Mouse (Mus musculus) stomach, postnatal 0 days (tissue): ENCODE measurements around the gene Srgap2. TPM values are rescaled to one million over a fixed set of nuclear protein-coding genes. Genes with fewer than 3 reads are reported as not detected.

Experiments used
- ATAC-seq: fragments of 200-750 bp; cut with Nextera tagmentation; 2 replicates; pipeline ENCODE4 v1.8.0; 2017; ENCODE audit not compliant: low FRiP score, low TSS enrichment
- DNase-seq: peaks from one replicate; pipeline ENCODE4 v3.0.0-alpha.2; 2016; ENCODE audit warnings: low spot score
- H3K27ac ChIP-seq: fragments of 300-500 bp; sonication (generic); replicated peaks from 2 replicates; pipeline ENCODE4 v1.5.1; 2014; ENCODE audit warnings: mild to moderate bottlenecking, control low read depth
- H3K27me3 ChIP-seq: fragments of 300-500 bp; sonication (generic); 2 replicates; pipeline ENCODE4 v1.6.1; 2014; ENCODE audit warnings: low read length; ENCODE audit not compliant: control insufficient read depth, insufficient read depth
- H3K36me3 ChIP-seq: fragments of 300-500 bp; sonication (generic); 2 replicates; pipeline ENCODE4 v1.6.1; 2014; ENCODE audit warnings: low read length, mixed read lengths; ENCODE audit not compliant: control insufficient read depth, insufficient read depth
- H3K4me1 ChIP-seq: fragments of 300-500 bp; sonication (generic); replicated peaks from 2 replicates; pipeline ENCODE4 v1.6.1; 2014; ENCODE audit warnings: antibody characterized with exemption; ENCODE audit not compliant: control insufficient read depth, insufficient read depth
- H3K4me2 ChIP-seq: fragments of 300-500 bp; sonication (generic); replicated peaks from 2 replicates; pipeline ENCODE4 v1.6.1; 2014; ENCODE audit warnings: low read depth, mild to moderate bottlenecking, control low read depth, moderate library complexity
- H3K4me3 ChIP-seq: fragments of 300-500 bp; sonication (generic); 2 replicates; pipeline ENCODE4 v1.5.1; 2014; ENCODE audit warnings: low read depth, low read length, control low read depth
- H3K9ac ChIP-seq: fragments of 300-500 bp; sonication (generic); 2 replicates; pipeline ENCODE4 v1.6.1; 2014; ENCODE audit warnings: mild to moderate bottlenecking, low read length, control low read depth, mixed read lengths
- H3K9me3 ChIP-seq: fragments of 300-500 bp; sonication (generic); 2 replicates; pipeline ENCODE4 v1.6.1; 2016; ENCODE audit warnings: low read length; ENCODE audit not compliant: control insufficient read depth
- CTCF ChIP-seq: IDR thresholded peaks from 2 replicates; pipeline ENCODE4 v1.5.1; 2016; ENCODE audit warnings: antibody characterized with exemption, low read depth, mild to moderate bottlenecking, moderate library complexity
- EP300 ChIP-seq: optimal IDR thresholded peaks from 2 replicates; pipeline ENCODE3; 2016; ENCODE audit warnings: antibody characterized with exemption
- WGBS: fragments of 180-500 bp; shearing (Covaris S2); extraction: QIAGEN DNeasy Blood & Tissue Kit; methylation state at CpG from one replicate; pipeline ENCODE4 v1.1.7; 2014; 5-methylcytosine and 5-hydroxymethylcytosine counted together
- polyA plus RNA-seq: library from polyadenylated mRNA; unstranded; fragments of >200 nt; fragmentation: Nextera tagmentation; extraction: Ambion mirVana; gene quantifications from 2 replicates; pipeline ENCODE4 v1.2.1, GENCODE M21; 2015

Gene Srgap2
- polyA plus RNA-seq, 1 experiment from 2014 or later = 7.7 TPM

GRCm38 (mm10) chr1:131246433-131247395 lies 280.4 kb downstream of the Srgap2 start:
- Histone ChIP-seq H3K9ac (peak overlapping the region; percentile 18; the same call in 1 of the 2 replicates), H3K27ac (no peak overlapping the region), H3K4me1 (0 out of 2 replicates have a peak, but pooled peaks cover 4% of the 10 kb centered on the region), H3K27me3 (no peaks in the 10 kb centered on the region), H3K4me2 (peak overlapping the region; percentile 98), H3K9me3 (no peaks in the 10 kb centered on the region), H3K36me3 (no peaks in the 10 kb centered on the region), H3K4me3 (no peak overlapping the region)
- DNase-seq (peak; percentile 43), ATAC-seq (no peak; the same call in 1 of the 2 replicates)
- TF ChIP-seq CTCF (peak; percentile 82), EP300 (no peak)
- 9% methylated on average over 7 of the region's 7 CpGs for WGBS

DNA sequence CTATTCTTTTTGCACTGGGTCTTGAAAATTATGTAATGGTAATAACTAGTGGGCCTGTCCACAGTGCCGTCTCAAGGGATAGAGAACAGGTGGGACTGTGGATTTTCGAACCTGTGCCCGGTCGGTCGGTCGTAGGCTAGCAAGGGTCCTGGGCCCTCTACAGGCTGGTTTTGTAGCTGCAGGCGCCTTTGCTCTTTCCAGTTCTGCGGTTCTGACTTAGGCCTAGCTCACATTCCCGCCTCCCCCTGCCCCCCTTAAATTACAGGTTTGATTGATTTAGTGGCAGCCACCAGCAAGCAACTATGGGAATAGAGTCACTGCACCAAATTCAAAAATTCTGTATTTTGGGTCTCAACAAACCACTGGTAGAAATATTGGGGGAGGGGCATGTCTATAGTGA lies 281.2 kb downstream of the Srgap2 start:
- ATAC-seq (peak; percentile 57), DNase-seq (peak; percentile 52)
- Histone ChIP-seq H3K4me1 (0 out of 2 replicates have a peak, but pooled peaks cover 4% of the 10 kb centered on the region), H3K9ac (peak overlapping the region; percentile 80; the same call in 1 of the 2 replicates), H3K4me3 (peak overlapping the region; percentile 72), H3K36me3 (no peaks in the 10 kb centered on the region), H3K27ac (no peak overlapping the region), H3K4me2 (peak overlapping the region; percentile 98), H3K9me3 (no peaks in the 10 kb centered on the region), H3K27me3 (no peaks in the 10 kb centered on the region)
- 9% methylated on average over 9 of the region's 9 CpGs for WGBS
- TF ChIP-seq CTCF = peak; percentile 71
- no peak for TF ChIP-seq EP300

GRCm38 (mm10) chr1:131245089-131245856 lies 281.9 kb downstream of the Srgap2 start, which contains the start of gene Rassf5:
Gene Rassf5, minus strand, starts transcription at chr1:131245258.
- Histone ChIP-seq H3K36me3 (no peaks in the 10 kb centered on the region), H3K4me3 (peak within 1 kb of the TSS; percentile 72), H3K27ac (peak within 1 kb of the TSS; percentile 73), H3K27me3 (no peaks in the 10 kb centered on the region), H3K4me2 (peak within 1 kb of the TSS; percentile 98), H3K9ac (peak within 1 kb of the TSS; percentile 80), H3K4me1 (0 out of 2 replicates have a peak, but pooled peaks cover 4% of the 10 kb centered on the region), H3K9me3 (no peaks in the 10 kb centered on the region)
- no peak for TF ChIP-seq EP300
- TF ChIP-seq CTCF = no peak
- peak; percentile 75 for ATAC-seq
- DNase-seq = peak; percentile 79
- WGBS = under 1% methylated on average over 51 of the region's 60 CpGs

DNA sequence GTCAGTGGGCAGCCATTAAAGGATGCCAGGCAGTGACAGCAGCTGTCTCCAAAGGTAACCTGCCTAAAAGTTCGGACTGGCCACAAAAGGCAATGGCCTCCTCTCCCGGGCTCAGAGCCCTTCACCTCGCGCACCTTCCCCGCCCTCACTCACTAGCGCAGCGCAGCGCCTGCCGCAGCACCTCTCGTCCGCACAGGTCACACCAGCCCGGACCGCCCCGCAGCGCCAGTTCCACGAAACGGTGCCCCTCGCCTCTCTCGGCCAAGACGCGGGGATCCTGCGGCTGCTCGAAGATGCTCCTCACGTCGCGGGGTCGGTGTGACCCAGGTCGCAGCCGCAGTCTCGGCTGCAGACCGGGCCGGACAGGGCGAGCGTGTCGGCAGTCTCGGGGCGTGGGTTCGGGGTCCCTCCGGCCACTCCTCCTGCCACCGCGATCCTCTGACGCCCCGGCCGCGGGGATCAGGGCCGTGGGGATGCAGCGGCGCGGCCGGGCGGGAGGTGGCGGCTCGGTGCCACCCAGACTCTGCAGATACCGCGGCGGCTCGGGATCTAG lies 282.5 kb downstream of the Srgap2 start:
- Histone ChIP-seq H3K4me1 (0 out of 2 replicates have a peak, but pooled peaks cover 5% of the 10 kb centered on the region), H3K27ac (peak overlapping the region; percentile 73)

DNA sequence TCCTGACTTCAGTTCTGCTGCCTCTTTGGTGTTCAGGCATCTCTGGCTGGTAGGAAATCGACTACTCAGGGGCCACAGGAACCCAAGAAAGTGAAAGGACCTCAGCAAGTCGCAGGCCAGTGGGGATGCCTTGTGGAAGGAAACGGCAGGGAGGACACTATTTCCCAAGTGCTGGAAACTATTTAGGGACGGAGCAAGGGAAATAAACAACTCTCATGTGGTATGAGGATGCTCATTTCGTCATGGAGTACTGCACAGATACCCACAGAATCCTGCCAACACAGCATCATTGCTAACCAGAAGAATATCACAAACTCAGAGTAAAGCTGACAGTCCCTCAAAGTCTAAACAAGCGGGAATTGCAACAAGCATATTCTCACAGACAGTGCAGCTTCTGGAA lies 284.2 kb downstream of the Srgap2 start:
- WGBS = 38% methylated on average over 6 of the region's 6 CpGs
- 0 out of 2 replicates have a peak overlapping the region, but pooled peaks have one; percentile 72 for H3K4me3 ChIP-seq
- no peaks in the 10 kb centered on the region for H3K36me3 ChIP-seq
- H3K4me2 ChIP-seq = peak overlapping the region; percentile 98
- ATAC-seq = no peak
- no peak for DNase-seq
- H3K4me1 ChIP-seq = 0 out of 2 replicates have a peak, but pooled peaks cover 8% of the 10 kb centered on the region
- H3K9ac ChIP-seq = no peak overlapping the region
- no peaks in the 10 kb centered on the region for H3K9me3 ChIP-seq
- no peak for TF ChIP-seq CTCF
- no peak for TF ChIP-seq EP300
- no peak overlapping the region; the same call in 1 of the 2 replicates for H3K27ac ChIP-seq
- no peaks in the 10 kb centered on the region for H3K27me3 ChIP-seq

More for the DNA sequence above, 282.5 kb downstream of the Srgap2 start:
- TF ChIP-seq CTCF (no peak), EP300 (no peak)
- peak overlapping the region; percentile 72 for H3K4me3 ChIP-seq
- peak; percentile 29 for DNase-seq
- ATAC-seq = peak; percentile 24; the same call in 1 of the 2 replicates
- H3K36me3 ChIP-seq = no peaks in the 10 kb centered on the region
- no peaks in the 10 kb centered on the region for H3K9me3 ChIP-seq
- H3K4me2 ChIP-seq = peak overlapping the region; percentile 98
- no peaks in the 10 kb centered on the region for H3K27me3 ChIP-seq
- peak overlapping the region; percentile 80 for H3K9ac ChIP-seq
- WGBS = 3% methylated on average over 53 of the region's 57 CpGs
